Mouse (Mus musculus): ENCODE data around the gene Cope. TPM values are rescaled to one million over a fixed set of nuclear protein-coding genes. Genes with fewer than 3 reads are reported as not detected.

The Cope gene
- total and polyA plus RNA-seq, 2 experiments from 2014 or later: 159 to 286 TPM

DNA sequence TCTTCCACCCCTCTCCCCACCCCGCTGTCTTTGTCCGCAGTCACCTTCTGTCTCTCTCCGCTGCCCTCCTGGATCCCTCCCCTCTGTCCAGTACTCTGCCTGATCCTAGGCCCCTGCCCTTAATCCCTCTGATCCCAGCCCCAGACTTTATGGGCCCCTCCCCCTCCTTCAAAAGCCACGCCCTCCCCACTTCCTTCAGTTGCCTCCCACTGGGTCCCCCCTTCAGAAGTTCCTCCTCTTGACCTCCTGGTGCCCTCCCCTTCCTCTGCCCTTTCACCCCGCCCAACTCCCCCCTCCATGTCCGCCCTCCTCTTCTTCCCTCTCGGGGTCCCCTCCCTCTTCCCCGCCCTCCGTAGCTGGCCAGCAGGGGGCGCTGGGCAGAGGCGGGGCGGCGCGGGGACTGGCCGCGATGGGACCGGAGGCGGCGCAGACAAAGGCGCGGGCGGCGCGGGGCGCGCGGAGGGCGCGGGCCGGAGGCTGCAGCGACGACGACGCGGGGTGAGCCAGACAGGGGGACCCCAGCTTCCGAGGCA is 19.6 kb upstream of the Cope start, which contains the start of gene Homer3:
TSS of gene Homer3 (plus strand) at position 225 of the 533 bp plus-strand sequence.
- H3K27me3 ChIP-seq (ENCODE audit: insufficient read depth, low read length): no peaks in the 10 kb centered on the region

DNA sequence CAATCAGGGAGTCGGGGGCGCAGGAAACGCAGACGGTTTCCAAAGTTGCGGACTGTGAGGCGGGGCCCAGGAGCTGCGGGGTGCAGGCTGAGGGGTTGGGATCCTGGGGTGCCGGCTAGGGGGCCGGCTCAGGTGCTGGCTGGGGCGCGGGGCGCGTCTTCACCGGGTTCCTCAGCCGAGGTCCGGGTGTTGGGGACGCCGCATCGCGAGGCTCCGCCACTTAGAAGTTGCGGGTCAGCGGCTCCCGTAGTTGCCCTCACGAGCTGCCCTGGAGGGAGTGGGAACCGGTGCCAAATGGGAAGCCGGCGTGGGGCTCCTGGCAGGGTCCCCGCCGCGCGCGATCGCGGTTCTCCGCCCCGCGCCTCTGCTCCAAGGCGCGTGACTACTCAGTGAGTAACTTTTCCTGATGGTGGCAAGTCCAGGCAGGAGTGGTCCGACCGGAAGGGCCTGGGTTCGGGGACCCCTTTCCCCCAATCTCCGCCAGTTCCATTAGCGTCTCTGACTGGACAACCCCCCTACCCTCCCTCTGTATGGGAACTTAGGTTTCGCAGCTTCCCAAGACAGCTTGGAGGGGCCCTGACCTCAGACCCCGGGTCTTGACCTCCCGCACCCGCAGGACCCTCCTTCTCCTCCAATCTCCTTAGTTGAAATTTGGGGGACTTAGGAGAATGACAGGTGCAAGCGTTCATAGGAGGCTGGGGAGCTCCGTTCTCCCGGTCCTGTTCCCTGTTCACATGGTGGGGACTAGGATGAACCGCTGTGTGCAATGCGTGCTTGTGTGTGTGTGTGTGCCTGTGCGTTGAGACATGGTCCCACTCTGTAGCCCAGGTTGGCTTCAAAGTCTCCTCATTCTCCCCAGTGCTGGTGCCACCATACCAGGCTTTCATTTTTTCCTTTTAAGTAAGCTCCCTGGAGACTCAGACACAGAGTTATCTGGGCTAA is 18.9 kb upstream of the Cope start:
- Histone ChIP-seq H3K9ac (replicated peaks; ENCODE audit: low read length) (peak overlapping the region; percentile 81), H3K27ac (peak overlapping the region; percentile 73; the same call in 1 of the 2 replicates), H3K4me3 (ENCODE audit: low read length) (peak overlapping the region; percentile 81), H3K4me1 (ENCODE audit: insufficient read depth, low read length) (no peaks in the 10 kb centered on the region), H3K9me3 (ENCODE audit: low read length) (no peaks in the 10 kb centered on the region), H3K27me3 (ENCODE audit: insufficient read depth, low read length) (no peaks in the 10 kb centered on the region), H3K4me2 (ENCODE audit: low read depth, low read length) (peak overlapping the region; percentile 92), H3K36me3 (ENCODE audit: insufficient read depth, low read length) (peaks cover 15% of the 10 kb centered on the region; the same call in 1 of the 2 replicates)
- ATAC-seq: peak; percentile 60
- 1% methylated on average over 45 of the region's 55 CpGs for WGBS
- DNase-seq (ENCODE audit: low spot score): peak; percentile 40
- no peak for TF ChIP-seq CTCF (IDR thresholded peaks at IDR 0.05; ENCODE audit: low read depth)

More for the DNA sequence above, 19.6 kb upstream of the Cope start, which contains the start of gene Homer3:
- peak within 1 kb of the TSS; percentile 81 for H3K9ac ChIP-seq (replicated peaks; ENCODE audit: low read length)
- peak; percentile 78 for TF ChIP-seq CTCF (IDR thresholded peaks at IDR 0.05; ENCODE audit: low read depth)
- H3K4me3 ChIP-seq (ENCODE audit: low read length): peak within 1 kb of the TSS; percentile 81
- DNase-seq (ENCODE audit: low spot score) (peak; percentile 84), ATAC-seq (peak; percentile 85)
- under 1% methylated on average over 35 of the region's 36 CpGs for WGBS
- H3K36me3 ChIP-seq (ENCODE audit: insufficient read depth, low read length): peaks cover 15% of the 10 kb centered on the region; the same call in 1 of the 2 replicates
- no peaks in the 10 kb centered on the region for H3K4me1 ChIP-seq (ENCODE audit: insufficient read depth, low read length)
- H3K27ac ChIP-seq: peak within 1 kb of the TSS; percentile 73; the same call in 1 of the 2 replicates
- H3K4me2 ChIP-seq (ENCODE audit: low read depth, low read length): peak within 1 kb of the TSS; percentile 92
- H3K9me3 ChIP-seq (ENCODE audit: low read length): no peaks in the 10 kb centered on the region

DNA sequence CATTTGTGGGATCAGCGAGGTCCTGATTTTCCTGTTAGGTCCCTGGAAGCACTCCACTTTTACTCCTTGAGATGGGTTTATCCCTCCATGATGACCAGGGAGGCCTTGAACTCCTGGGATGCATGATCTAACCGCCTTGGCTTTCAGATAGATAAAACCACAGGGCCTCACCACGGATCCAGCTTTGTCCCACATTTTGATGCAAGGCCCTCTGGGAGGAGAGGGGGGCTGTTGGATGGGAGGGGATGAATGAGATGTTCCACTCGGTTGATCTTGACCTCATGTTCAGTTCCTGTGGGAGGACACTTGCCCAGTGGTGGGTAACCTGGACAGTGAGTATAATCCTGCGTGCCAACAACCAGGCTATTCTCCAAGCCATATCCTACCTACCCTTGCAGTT is 17.9 kb upstream of the Cope start:
- ATAC-seq: no peak
- WGBS: 67% methylated on average over 5 of the region's 5 CpGs
- H3K4me3 ChIP-seq (ENCODE audit: low read length): no peak overlapping the region

DNA sequence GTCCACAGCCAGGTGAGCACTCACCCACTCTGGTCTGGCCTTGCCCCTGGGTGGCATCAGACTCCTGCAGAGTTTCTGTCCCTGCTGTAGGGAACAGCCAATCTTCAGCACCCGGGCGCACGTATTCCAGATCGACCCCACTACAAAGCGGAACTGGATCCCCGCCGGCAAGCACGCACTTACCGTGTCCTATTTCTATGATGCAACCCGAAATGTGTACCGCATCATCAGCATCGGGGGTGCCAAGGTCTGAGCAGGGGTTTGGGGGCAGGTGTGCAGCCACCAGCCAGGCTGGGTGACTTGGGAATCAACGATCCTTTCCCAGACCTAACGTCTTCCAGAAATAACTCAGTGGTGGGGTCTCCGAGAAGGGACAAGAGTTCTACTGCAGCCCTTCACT is 17.0 kb upstream of the Cope start:
- DNase-seq (ENCODE audit: low spot score): no peak
- Histone ChIP-seq H3K4me3 (ENCODE audit: low read length) (no peak overlapping the region), H3K27me3 (ENCODE audit: insufficient read depth, low read length) (no peaks in the 10 kb centered on the region), H3K27ac (no peak overlapping the region), H3K4me1 (ENCODE audit: insufficient read depth, low read length) (no peaks in the 10 kb centered on the region), H3K9me3 (ENCODE audit: low read length) (no peaks in the 10 kb centered on the region), H3K36me3 (ENCODE audit: insufficient read depth, low read length) (peaks cover 19% of the 10 kb centered on the region; the same call in 1 of the 2 replicates), H3K9ac (replicated peaks; ENCODE audit: low read length) (no peak overlapping the region), H3K4me2 (ENCODE audit: low read depth, low read length) (no peak overlapping the region)
- 96% methylated on average over 15 of the region's 15 CpGs for WGBS
- TF ChIP-seq CTCF (IDR thresholded peaks at IDR 0.05; ENCODE audit: low read depth): no peak
- no peak for ATAC-seq

More for the DNA sequence above, 17.9 kb upstream of the Cope start:
- DNase-seq (ENCODE audit: low spot score): no peak
- H3K9me3 ChIP-seq (ENCODE audit: low read length): no peaks in the 10 kb centered on the region
- no peak overlapping the region for H3K9ac ChIP-seq (replicated peaks; ENCODE audit: low read length)
- no peaks in the 10 kb centered on the region for H3K4me1 ChIP-seq (ENCODE audit: insufficient read depth, low read length)
- no peak overlapping the region for H3K27ac ChIP-seq
- H3K27me3 ChIP-seq (ENCODE audit: insufficient read depth, low read length): no peaks in the 10 kb centered on the region
- no peak for TF ChIP-seq CTCF (IDR thresholded peaks at IDR 0.05; ENCODE audit: low read depth)
- no peak overlapping the region for H3K4me2 ChIP-seq (ENCODE audit: low read depth, low read length)
- H3K36me3 ChIP-seq (ENCODE audit: insufficient read depth, low read length): peaks cover 18% of the 10 kb centered on the region; the same call in 1 of the 2 replicates

DNA sequence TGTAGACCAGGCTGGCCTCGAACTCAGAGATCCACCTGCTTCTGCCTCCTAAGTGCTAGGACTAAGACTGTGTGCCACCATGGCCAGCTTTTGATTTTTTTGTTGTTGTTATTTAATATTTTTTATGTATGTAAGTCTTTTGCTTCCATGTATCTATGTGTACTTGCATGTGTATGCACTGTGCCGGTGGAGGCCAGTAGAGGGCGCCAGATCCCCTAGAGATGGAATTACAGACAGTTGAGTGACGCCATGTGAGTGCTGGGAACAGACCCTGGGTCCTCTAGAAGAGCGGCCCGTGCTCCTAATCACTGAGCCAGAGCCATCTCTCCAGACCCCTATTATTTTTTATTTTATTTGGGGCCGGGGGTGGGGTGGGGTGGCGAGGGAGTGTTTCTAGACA is 15.6 kb upstream of the Cope start:
- no peak for ATAC-seq
- Histone ChIP-seq H3K36me3 (ENCODE audit: insufficient read depth, low read length) (peaks cover 19% of the 10 kb centered on the region; the same call in 1 of the 2 replicates), H3K27me3 (ENCODE audit: insufficient read depth, low read length) (no peaks in the 10 kb centered on the region), H3K27ac (no peak overlapping the region), H3K4me1 (ENCODE audit: insufficient read depth, low read length) (no peaks in the 10 kb centered on the region), H3K9ac (replicated peaks; ENCODE audit: low read length) (no peak overlapping the region), H3K4me2 (ENCODE audit: low read depth, low read length) (no peak overlapping the region), H3K9me3 (ENCODE audit: low read length) (no peaks in the 10 kb centered on the region), H3K4me3 (ENCODE audit: low read length) (no peak overlapping the region)
- 91% methylated on average over 8 of the region's 8 CpGs for WGBS
- TF ChIP-seq CTCF (IDR thresholded peaks at IDR 0.05; ENCODE audit: low read depth): no peak
- DNase-seq (ENCODE audit: low spot score): no peak

DNA sequence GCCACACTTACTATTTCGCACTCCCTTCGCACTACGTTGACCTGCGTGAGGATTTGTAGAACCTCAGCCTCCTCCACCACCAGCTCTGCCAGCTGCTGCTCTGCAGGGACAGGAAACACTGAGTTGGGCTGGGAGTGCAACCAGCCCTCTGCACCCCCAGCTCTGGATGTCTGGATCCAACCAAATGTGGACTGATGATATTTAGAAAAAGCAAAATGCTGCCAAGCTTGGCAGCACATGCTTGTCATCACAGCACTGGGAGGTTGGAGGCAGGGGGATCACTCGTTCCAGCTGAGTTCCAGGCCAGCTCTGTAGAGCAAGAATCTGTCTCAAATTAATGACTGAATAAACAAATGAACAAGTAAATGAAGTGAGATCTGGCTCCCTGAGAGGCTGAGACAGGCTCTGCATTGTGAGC is 8.3 kb upstream of the Cope start:
- Histone ChIP-seq H3K27me3 (ENCODE audit: insufficient read depth, low read length) (no peaks in the 10 kb centered on the region), H3K27ac (no peak overlapping the region), H3K36me3 (ENCODE audit: insufficient read depth, low read length) (peaks cover 40% of the 10 kb centered on the region), H3K4me1 (ENCODE audit: insufficient read depth, low read length) (no peaks in the 10 kb centered on the region), H3K9me3 (ENCODE audit: low read length) (no peaks in the 10 kb centered on the region), H3K4me2 (ENCODE audit: low read depth, low read length) (no peak overlapping the region), H3K4me3 (ENCODE audit: low read length) (no peak overlapping the region), H3K9ac (replicated peaks; ENCODE audit: low read length) (no peak overlapping the region)
- DNase-seq (ENCODE audit: low spot score) (no peak), ATAC-seq (no peak)
- TF ChIP-seq CTCF (IDR thresholded peaks at IDR 0.05; ENCODE audit: low read depth): no peak
- 69% methylated on average over 5 of the region's 5 CpGs for WGBS

All from hindbrain, postnatal 0 days (tissue).